Mouse (Mus musculus) midbrain, embryonic 10.5 days (tissue): ENCODE measurements around the gene Hist1h2bf. TPM values are rescaled to one million over a fixed set of nuclear protein-coding genes. Genes with fewer than 3 reads are reported as not detected.
A peak's percentile ranks its signal among the peaks of the same experiment; 100 is the strongest.
"Not testable (repeated sequence)": the region's sequence is repeated elsewhere in the genome, so short reads cannot be mapped to it uniquely, and the experiment has no call there.

Experiments
- DNase-seq: peaks from one replicate; pipeline ENCODE4 v3.0.0-alpha.2; 2017; ENCODE audit warnings: low spot score
- H3K27ac ChIP-seq: fragments of 300-500 bp; sonication (generic); replicated peaks from 2 replicates; pipeline ENCODE4 v1.5.1; 2016; ENCODE audit warnings: mild to moderate bottlenecking
- H3K27me3 ChIP-seq: fragments of 300-500 bp; sonication (generic); 2 replicates; pipeline ENCODE4 v1.6.1; 2016; ENCODE audit warnings: low read depth, mild to moderate bottlenecking; ENCODE audit not compliant: poor library complexity, severe bottlenecking
- H3K36me3 ChIP-seq: fragments of 300-500 bp; sonication (generic); 2 replicates; pipeline ENCODE4 v1.6.1; 2016; ENCODE audit warnings: mild to moderate bottlenecking, moderate library complexity
- H3K4me1 ChIP-seq: fragments of 300-500 bp; sonication (generic); 2 replicates; pipeline ENCODE4 v1.6.1; 2016
- H3K4me3 ChIP-seq: fragments of 300-500 bp; sonication (generic); 2 replicates; pipeline ENCODE4 v1.5.1; 2016; ENCODE audit warnings: mild to moderate bottlenecking, moderate library complexity
- H3K9me3 ChIP-seq: fragments of 300-500 bp; sonication (generic); replicated peaks from 2 replicates; pipeline ENCODE4 v1.6.1; 2016; ENCODE audit warnings: mild to moderate bottlenecking
- WGBS: fragments of 180-500 bp; shearing (Covaris S2); methylation state at CpG from one replicate; pipeline ENCODE4 v1.1.7; 2016; 5-methylcytosine and 5-hydroxymethylcytosine counted together
- polyA plus RNA-seq: library from polyadenylated mRNA; unstranded; fragments of >200 nt; fragmentation: Nextera tagmentation; extraction: Ambion mirVana; gene quantifications from 2 replicates; pipeline ENCODE4 v1.2.1, GENCODE M21; 2016

Hist1h2bf gene
- polyA plus RNA-seq, 1 experiment from 2014 or later: 3.8 TPM

GRCm38 (mm10) chr13:23542999-23543607 is 30.9 kb downstream of the Hist1h2bf start, which contains the start of gene Hist1h2bh:
Gene Hist1h2bh, minus strand, starts transcription at chr13:23543392.
- Histone ChIP-seq H3K4me1 (peaks cover 17% of the 10 kb centered on the region), H3K27ac (peak within 1 kb of the TSS; percentile 95), H3K4me3 (peak within 1 kb of the TSS; percentile 60)
- H3K9me3 ChIP-seq, H3K27me3 ChIP-seq, H3K36me3 ChIP-seq: not testable (repeated sequence)
- 0% methylated on average over 42 of the region's 42 CpGs for WGBS
- DNase-seq: peak; percentile 79

- not testable (repeated sequence) for H3K36me3 ChIP-seq, DNase-seq, H3K9me3 ChIP-seq, H3K27me3 ChIP-seq
- H3K27ac ChIP-seq: peak overlapping the region; percentile 95
- H3K4me1 ChIP-seq: peaks cover 23% of the 10 kb centered on the region
- peak overlapping the region; percentile 60 for H3K4me3 ChIP-seq
- 3% methylated on average over 3 of the region's 3 CpGs for WGBS
Observed at GRCm38 (mm10) chr13:23542225-23542980, 31.6 kb downstream of the Hist1h2bf start.

DNA sequence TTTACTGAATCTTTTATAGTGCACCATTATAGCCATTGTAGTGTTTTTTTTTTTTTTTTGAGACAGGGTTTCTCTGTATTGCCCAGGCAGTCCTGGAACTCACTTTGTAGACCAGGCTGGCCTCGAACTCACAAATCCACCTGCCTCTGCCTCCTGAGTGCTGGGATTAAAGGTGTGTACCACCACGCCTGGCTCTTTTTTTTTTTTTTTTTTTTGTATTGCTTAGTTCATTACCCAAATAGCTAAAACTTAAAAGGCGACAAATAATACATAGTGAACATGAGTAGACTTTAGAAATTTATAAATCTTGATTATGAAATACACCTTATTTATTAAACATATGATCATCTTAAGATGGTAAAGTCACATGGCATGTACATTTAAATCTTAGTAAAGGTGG is 32.5 kb downstream of the Hist1h2bf start:
- Histone ChIP-seq H3K36me3 (no peaks in the 10 kb centered on the region), H3K27me3 (no peaks in the 10 kb centered on the region), H3K4me3 (peak overlapping the region; percentile 60; the same call in 1 of the 2 replicates), H3K9me3 (no peaks in the 10 kb centered on the region), H3K27ac (peak overlapping the region; percentile 95), H3K4me1 (peaks cover 32% of the 10 kb centered on the region)
- 83% methylated on average over 3 of the region's 3 CpGs for WGBS
- DNase-seq: no peak

GRCm38 (mm10) chr13:23539821-23540220 is 34.2 kb downstream of the Hist1h2bf start:
- DNase-seq, H3K27me3 ChIP-seq, H3K36me3 ChIP-seq, H3K4me3 ChIP-seq, H3K27ac ChIP-seq, H3K9me3 ChIP-seq: not testable (repeated sequence)
- H3K4me1 ChIP-seq: peaks cover 34% of the 10 kb centered on the region
- WGBS: 72% methylated on average over 1 of the region's 1 CpGs

GRCm38 (mm10) chr13:23538249-23538648 is 35.7 kb downstream of the Hist1h2bf start:
- Histone ChIP-seq H3K9me3 (no peaks in the 10 kb centered on the region), H3K4me3 (0 out of 2 replicates have a peak overlapping the region, but pooled peaks have one; percentile 7), H3K4me1 (peaks cover 42% of the 10 kb centered on the region), H3K27ac (peak overlapping the region; percentile 61), H3K27me3 (no peaks in the 10 kb centered on the region), H3K36me3 (no peaks in the 10 kb centered on the region)
- 84% methylated on average over 5 of the region's 5 CpGs for WGBS
- no peak for DNase-seq

- no peaks in the 10 kb centered on the region for H3K27me3 ChIP-seq
- peak overlapping the region; percentile 65 for H3K4me3 ChIP-seq
- no peaks in the 10 kb centered on the region for H3K36me3 ChIP-seq
- no peak for DNase-seq
- 82% methylated on average over 3 of the region's 3 CpGs for WGBS
- peaks cover 47% of the 10 kb centered on the region for H3K4me1 ChIP-seq
- no peaks in the 10 kb centered on the region for H3K9me3 ChIP-seq
- H3K27ac ChIP-seq: peak overlapping the region; percentile 97
Observed at GRCm38 (mm10) chr13:23537006-23537710, 36.8 kb downstream of the Hist1h2bf start.

DNA sequence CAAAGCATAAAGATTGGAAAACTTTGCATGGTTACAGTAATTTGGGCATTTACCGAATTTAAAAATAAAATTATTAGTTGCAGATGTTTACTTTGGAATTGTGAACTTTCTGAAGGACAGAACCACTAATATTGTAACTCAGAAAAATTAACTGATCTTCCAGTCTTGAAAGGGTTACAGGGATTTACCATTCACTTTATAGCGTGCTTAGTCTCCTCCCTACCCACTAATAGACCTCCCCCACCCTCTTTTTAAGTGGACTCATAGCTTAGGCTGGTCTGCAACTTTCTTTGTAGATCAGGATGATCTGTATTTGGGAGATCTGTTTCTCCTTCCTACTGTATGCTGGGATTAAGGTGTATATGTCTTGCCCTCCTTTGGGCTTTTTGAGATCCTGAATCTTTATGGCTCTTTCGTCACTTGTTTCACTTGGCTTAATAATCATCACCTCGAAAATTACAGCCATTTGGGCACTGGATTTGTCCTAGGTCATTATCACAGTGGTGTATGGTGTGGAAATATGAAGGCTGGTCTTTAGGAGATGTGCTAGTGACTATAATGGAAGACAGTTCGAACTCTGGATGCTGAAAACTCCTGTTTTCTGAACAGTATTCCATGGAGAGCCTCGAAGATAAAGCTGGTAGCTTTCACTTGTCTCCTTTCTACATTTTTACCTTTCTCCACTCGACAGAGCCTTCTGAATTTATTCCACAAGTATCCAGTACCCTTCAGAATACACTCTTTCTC is 37.7 kb downstream of the Hist1h2bf start:
- Histone ChIP-seq H3K4me1 (peaks cover 44% of the 10 kb centered on the region), H3K27ac (peak overlapping the region; percentile 97), H3K9me3 (no peaks in the 10 kb centered on the region), H3K27me3 (no peaks in the 10 kb centered on the region), H3K36me3 (no peaks in the 10 kb centered on the region), H3K4me3 (peak overlapping the region; percentile 65)
- DNase-seq: no peak
- WGBS: 23% methylated on average over 7 of the region's 7 CpGs

DNA sequence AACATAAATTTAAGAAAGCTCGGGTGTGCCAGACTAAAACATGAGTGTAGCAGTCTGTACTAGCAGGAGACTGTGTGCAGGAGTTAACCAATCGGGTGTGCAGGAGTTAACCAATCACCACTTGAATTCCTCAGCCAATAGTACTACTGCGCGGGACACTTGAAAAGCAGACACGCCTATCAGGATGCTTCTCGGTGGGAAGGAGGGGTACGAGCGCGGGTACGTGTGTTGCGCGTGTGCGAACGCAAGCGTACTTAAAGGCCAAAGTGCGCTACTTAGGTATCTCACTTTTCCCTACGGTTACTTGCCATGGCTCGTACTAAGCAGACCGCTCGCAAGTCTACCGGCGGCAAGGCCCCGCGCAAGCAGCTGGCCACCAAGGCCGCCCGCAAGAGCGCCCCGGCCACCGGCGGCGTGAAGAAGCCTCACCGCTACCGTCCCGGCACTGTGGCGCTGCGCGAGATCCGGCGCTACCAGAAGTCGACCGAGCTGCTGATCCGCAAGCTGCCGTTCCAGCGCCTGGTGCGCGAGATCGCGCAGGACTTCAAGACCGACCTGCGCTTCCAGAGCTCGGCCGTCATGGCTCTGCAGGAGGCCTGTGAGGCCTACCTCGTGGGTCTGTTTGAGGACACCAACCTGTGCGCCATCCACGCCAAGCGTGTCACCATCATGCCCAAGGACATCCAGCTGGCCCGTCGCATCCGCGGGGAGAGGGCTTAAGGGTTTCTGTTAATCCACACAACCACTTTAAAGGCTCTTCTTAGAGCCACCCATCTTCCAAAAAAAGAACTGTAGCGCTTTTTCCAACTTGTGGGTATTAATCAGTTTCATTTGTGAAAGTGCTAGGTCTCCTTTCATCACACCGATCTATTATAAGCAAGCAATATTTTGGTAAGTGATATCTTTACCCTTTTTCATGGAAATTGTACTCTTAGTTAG is 38.6 kb downstream of the Hist1h2bf start, which contains the start of gene Hist1h3g:
Gene Hist1h3g (plus strand): TSS at position 286 of the 939 bp plus-strand sequence.
- under 1% methylated on average over 53 of the region's 62 CpGs for WGBS
- peak; percentile 92 for DNase-seq
- not testable (repeated sequence) for H3K27me3 ChIP-seq, H3K9me3 ChIP-seq, H3K36me3 ChIP-seq
- Histone ChIP-seq H3K27ac (peak within 1 kb of the TSS; percentile 97), H3K4me1 (peaks cover 44% of the 10 kb centered on the region), H3K4me3 (peak within 1 kb of the TSS; percentile 65)

DNA sequence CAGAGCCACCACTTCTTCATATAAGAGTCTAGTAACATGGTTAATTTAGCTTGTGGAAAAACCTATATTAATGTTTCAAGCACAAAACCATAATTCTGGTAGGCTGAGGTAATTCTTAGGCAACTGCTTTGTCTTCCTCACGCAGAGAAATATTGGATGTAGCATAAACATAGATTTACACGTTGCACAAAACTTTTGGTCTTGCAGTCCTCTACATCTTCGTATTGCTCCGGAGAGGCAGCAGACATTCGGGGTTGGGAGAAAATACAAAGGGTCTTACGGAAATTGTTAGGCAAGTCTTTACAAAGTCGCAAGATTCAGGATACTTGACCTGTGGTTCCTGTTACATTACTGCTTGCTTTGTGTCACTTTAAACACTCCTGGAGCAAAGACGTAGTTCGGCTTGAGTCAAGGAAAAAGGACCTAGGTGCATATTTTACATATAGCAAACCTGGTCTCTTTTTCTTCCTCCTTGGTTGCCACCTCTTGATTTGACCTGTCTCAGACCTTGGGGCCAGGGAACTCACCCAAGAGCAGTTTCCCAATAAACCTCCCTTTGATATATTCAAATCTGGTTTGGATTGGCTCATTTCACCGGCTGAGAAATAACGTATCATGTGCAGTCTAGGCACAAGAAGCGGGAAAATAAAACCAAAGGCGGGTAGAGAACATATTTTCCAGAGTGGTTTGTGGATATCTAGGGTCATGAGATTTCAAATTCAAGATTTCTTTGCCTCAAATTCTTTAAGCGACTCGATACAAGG is 39.4 kb downstream of the Hist1h2bf start:
- no peak for DNase-seq
- Histone ChIP-seq H3K27ac (peak overlapping the region; percentile 97), H3K9me3 (no peaks in the 10 kb centered on the region), H3K4me1 (peaks cover 47% of the 10 kb centered on the region), H3K4me3 (peak overlapping the region; percentile 65), H3K36me3 (no peaks in the 10 kb centered on the region), H3K27me3 (no peaks in the 10 kb centered on the region)
- 2% methylated on average over 15 of the region's 15 CpGs for WGBS

DNA sequence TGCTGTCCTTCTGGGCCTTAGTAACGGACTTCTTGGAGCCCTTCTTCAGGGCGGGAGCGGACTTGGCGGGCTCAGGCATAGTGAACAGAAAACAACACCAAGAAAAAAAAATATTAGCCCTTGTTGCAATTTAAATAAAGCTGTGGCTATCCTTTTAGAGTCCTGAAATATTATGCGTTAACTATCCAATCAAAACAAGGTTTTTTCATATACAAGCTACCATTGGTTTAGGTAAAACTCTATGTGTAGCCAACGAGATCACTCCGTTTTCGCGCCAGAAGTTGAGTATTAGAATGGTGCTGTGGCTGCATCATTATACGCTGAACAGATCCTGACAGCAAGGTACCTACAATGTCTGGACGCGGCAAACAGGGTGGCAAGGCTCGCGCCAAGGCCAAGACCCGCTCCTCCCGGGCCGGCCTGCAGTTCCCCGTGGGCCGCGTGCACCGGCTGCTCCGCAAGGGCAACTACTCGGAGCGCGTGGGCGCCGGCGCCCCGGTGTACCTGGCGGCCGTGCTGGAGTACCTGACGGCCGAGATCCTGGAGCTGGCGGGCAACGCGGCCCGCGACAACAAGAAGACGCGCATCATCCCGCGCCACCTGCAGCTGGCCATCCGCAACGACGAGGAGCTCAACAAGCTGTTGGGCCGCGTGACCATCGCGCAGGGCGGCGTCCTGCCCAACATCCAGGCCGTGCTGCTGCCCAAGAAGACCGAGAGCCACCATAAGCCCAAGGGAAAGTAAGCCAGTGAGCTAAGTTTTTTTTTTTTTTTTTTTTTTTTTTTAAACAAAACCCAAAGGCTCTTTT is 40.2 kb downstream of the Hist1h2bf start, which contains the start of gene Hist1h2af:
Gene Hist1h2af (plus strand): TSS at position 347 of the 808 bp plus-strand sequence.
- Histone ChIP-seq H3K4me1 (peaks cover 54% of the 10 kb centered on the region), H3K27ac (peak within 1 kb of the TSS; percentile 97), H3K4me3 (peak within 1 kb of the TSS; percentile 65)
- H3K36me3 ChIP-seq, H3K27me3 ChIP-seq, H3K9me3 ChIP-seq: not testable (repeated sequence)
- WGBS: under 1% methylated on average over 31 of the region's 53 CpGs
- peak; percentile 84 for DNase-seq
